Mouse (Mus musculus): ENCODE results near the gene Col8a2.

The Col8a2 gene

GRCm38 (mm10) chr4:126286492-126286891, at the start of gene Col8a2:
Col8a2 (plus strand) TSS chr4:126286793.
- DNase-seq (ENCODE audit: low read depth, low spot score): peak; percentile 63

GRCm38 (mm10) chr4:126237721-126238242, 48.8 kb upstream of the Col8a2 start:
- no peak for DNase-seq (ENCODE audit: low read depth, low spot score)

- no peak for DNase-seq (ENCODE audit: low read depth, low spot score)
Measured at GRCm38 (mm10) chr4:126239862-126240475, 46.6 kb upstream of the Col8a2 start.

- peak; percentile 66 for DNase-seq (ENCODE audit: low read depth, low spot score)
Measured at GRCm38 (mm10) chr4:126241956-126242355, 44.6 kb upstream of the Col8a2 start.

GRCm38 (mm10) chr4:126242510-126242909, 44.1 kb upstream of the Col8a2 start:
- no peak for DNase-seq (ENCODE audit: low read depth, low spot score)

- DNase-seq (ENCODE audit: low read depth, low spot score): no peak
Measured at GRCm38 (mm10) chr4:126246202-126246889, 40.2 kb upstream of the Col8a2 start.

GRCm38 (mm10) chr4:126248261-126248868, 38.2 kb upstream of the Col8a2 start:
- DNase-seq (ENCODE audit: low read depth, low spot score): peak; percentile 97

- no peak for DNase-seq (ENCODE audit: low read depth, low spot score)
Measured at GRCm38 (mm10) chr4:126250659-126251058, 35.9 kb upstream of the Col8a2 start.

GRCm38 (mm10) chr4:126251655-126252254, 34.8 kb upstream of the Col8a2 start:
- peak; percentile 60 for DNase-seq (ENCODE audit: low read depth, low spot score)

GRCm38 (mm10) chr4:126252411-126253237, 34.0 kb upstream of the Col8a2 start:
- no peak for DNase-seq (ENCODE audit: low read depth, low spot score)

- no peak for DNase-seq (ENCODE audit: low read depth, low spot score)
Measured at GRCm38 (mm10) chr4:126253637-126254272, 32.8 kb upstream of the Col8a2 start.

- DNase-seq (ENCODE audit: low read depth, low spot score): no peak
Measured at GRCm38 (mm10) chr4:126254315-126255112, 32.1 kb upstream of the Col8a2 start.

GRCm38 (mm10) chr4:126255113-126256001, 31.2 kb upstream of the Col8a2 start:
- DNase-seq (ENCODE audit: low read depth, low spot score): no peak

- DNase-seq (ENCODE audit: low read depth, low spot score): peak; percentile 87
Measured at GRCm38 (mm10) chr4:126256131-126256791, 30.3 kb upstream of the Col8a2 start, which contains the start of gene Map7d1. Map7d1 (minus strand) TSS chr4:126256343.

GRCm38 (mm10) chr4:126256967-126257881, 29.4 kb upstream of the Col8a2 start:
- DNase-seq (ENCODE audit: low read depth, low spot score): no peak

GRCm38 (mm10) chr4:126259063-126259462, 27.5 kb upstream of the Col8a2 start:
- DNase-seq (ENCODE audit: low read depth, low spot score): no peak

GRCm38 (mm10) chr4:126259523-126260160, 27.0 kb upstream of the Col8a2 start:
- peak; percentile 79 for DNase-seq (ENCODE audit: low read depth, low spot score)

Data from ZHBTc4 (cell line).